Mouse (Mus musculus) embryonic fibroblast, embryonic 13.5 days (primary cell): ENCODE measurements around the gene Ndnf.

ENCODE experiments used
- CTCF ChIP-seq: IDR thresholded peaks from 2 replicates; pipeline ENCODE4 v1.5.1; 2011; ENCODE audit warnings: mild to moderate bottlenecking, control low read depth, low read length, moderate library complexity, borderline replicate concordance; ENCODE audit not compliant: insufficient read depth
- POLR2A ChIP-seq: IDR thresholded peaks from 2 replicates; pipeline ENCODE4 v1.6.1; 2011; ENCODE audit warnings: low read depth, mild to moderate bottlenecking, control low read depth, low read length, moderate library complexity

- TF ChIP-seq POLR2A (no peak), CTCF (no peak)
These were observed 991 bp downstream of the Ndnf start for GRCm38 (mm10) chr6:65672131-65673031.
